In the genomic region with DNA sequence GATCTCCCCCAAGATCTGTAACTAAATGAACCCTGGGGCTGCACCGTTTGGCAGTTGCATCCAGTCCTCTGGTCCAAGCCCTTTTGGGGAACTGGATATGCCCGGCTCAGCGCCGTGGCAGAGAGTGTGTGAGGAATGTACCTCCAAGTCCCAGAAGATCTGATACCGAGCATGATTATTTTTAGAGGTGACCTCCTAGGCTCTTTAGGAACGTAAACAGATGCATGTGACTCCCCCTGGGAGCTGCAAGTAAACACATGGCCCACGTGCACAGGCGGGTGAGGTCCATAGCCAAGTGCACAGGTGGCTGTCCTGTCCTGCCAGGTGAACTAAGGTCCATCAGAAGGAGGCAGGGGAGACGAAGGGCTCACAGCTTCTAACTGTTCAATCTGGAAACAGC, we compare ENCODE assay signal across 16 mouse cellular contexts.
DNase-seq lines count a peak whose midpoint lies in the region; ATAC-seq lines count a peak whose summit lies in the region.
"Had no signal": no experiment of that assay in that cellular context is flagged by ENCODE, and none has a peak within 500 bp of the region (broad histone marks: within the 10 kb centered on the region; RNA-seq: fewer than 3 reads in every experiment).

No protein-coding gene starts in this region.

- H3K4me3 ChIP-seq in kidney, embryonic 15.5 days (replicated peaks): no peak overlapping the region
- H3K4me3 ChIP-seq: hindbrain, embryonic 13.5 days; liver, embryonic 12.5 days; midbrain, embryonic 15.5 days had no signal

- no peak overlapping the region for H3K4me2 ChIP-seq in kidney, embryonic 15.5 days
- H3K4me2 ChIP-seq: hindbrain, embryonic 13.5 days; liver, embryonic 12.5 days; midbrain, embryonic 15.5 days had no signal

- H3K36me3 ChIP-seq in kidney, embryonic 15.5 days: no peaks in the 10 kb centered on the region
- H3K36me3 ChIP-seq: G1E; hindbrain, embryonic 13.5 days; liver, embryonic 12.5 days; midbrain, embryonic 15.5 days had no signal

- no peaks in the 10 kb centered on the region for H3K4me1 ChIP-seq in kidney, embryonic 15.5 days
- H3K4me1 ChIP-seq: hindbrain, embryonic 13.5 days; liver, embryonic 12.5 days; midbrain, embryonic 15.5 days had no signal

- peak; percentile 3 to 4 for DNase-seq in cerebellum, adult 18-20 months
- no peak for DNase-seq in cerebellum, adult 8-10 months
- DNase-seq in kidney, adult 18-20 months: peak; percentile 54
- peak; percentile 16 to 19 for DNase-seq in gastrocnemius, postnatal 36 days
- DNase-seq in skeletal muscle tissue, adult 2 months (ENCODE audit: low read depth, low spot score): peak; percentile 95
- DNase-seq in adrenal gland, postnatal 25 days: no peak
- DNase-seq in adrenal gland, postnatal 36 days: no peak
- DNase-seq: adrenal gland, adult 2 months; right cerebral cortex, postnatal 4 days; thymus, postnatal 25 days had no signal

- H3K9ac ChIP-seq in kidney, embryonic 15.5 days: no peak overlapping the region
- H3K9ac ChIP-seq: hindbrain, embryonic 13.5 days; liver, embryonic 12.5 days; midbrain, embryonic 15.5 days had no signal

- WGBS in kidney, embryonic 15.5 days: 73% methylated on average over 9 of the region's 9 CpGs

- H3K27ac ChIP-seq in kidney, embryonic 15.5 days: no peak overlapping the region
- H3K27ac ChIP-seq: hindbrain, embryonic 13.5 days; liver, embryonic 12.5 days; midbrain, embryonic 15.5 days had no signal

- no peak for ATAC-seq in kidney, embryonic 15.5 days (replicated peaks; ENCODE audit: low FRiP score)
- ATAC-seq: CD4-positive, CD25-positive, alpha-beta regulatory T cell, adult 4 months; liver, embryonic 12.5 days; midbrain, embryonic 15.5 days had no signal

- peaks cover 7% of the 10 kb centered on the region; the same call in 1 of the 2 replicates for H3K9me3 ChIP-seq in kidney, embryonic 15.5 days (replicated peaks)
- H3K9me3 ChIP-seq: G1E; midbrain, embryonic 15.5 days had no signal

- H3K27me3 ChIP-seq in kidney, embryonic 15.5 days: no peaks in the 10 kb centered on the region
- H3K27me3 ChIP-seq: hindbrain, embryonic 13.5 days; liver, embryonic 12.5 days; midbrain, embryonic 15.5 days had no signal

- intact Hi-C loops in gastrocnemius, postnatal 36 days (cut with DNase I): no loop called here

Comparison
In these comparisons a context has a peak if more than half of its experiments do, and no peak if none do; other contexts are left out.
1. DNase-seq: peak in cerebellum, adult 18-20 months (2 of 2), kidney, adult 18-20 months (single experiment), gastrocnemius, postnatal 36 days (2 of 2) and skeletal muscle tissue, adult 2 months (single experiment); none in cerebellum, adult 8-10 months (single experiment), adrenal gland, postnatal 25 days (single experiment) and adrenal gland, postnatal 36 days (0 of 2).